Mouse (Mus musculus): ENCODE data around the gene Syt11. TPM values are rescaled to one million over a fixed set of nuclear protein-coding genes. Genes with fewer than 3 reads are reported as not detected.

Syt11 gene
- polyA plus RNA-seq, 1 experiment from 2014 or later, result 11.8 TPM

GRCm38 (mm10) chr3:88698051-88698450, 76.9 kb downstream of the Syt11 start:
- Histone ChIP-seq H3K4me3 (ENCODE audit: low read depth, low read length) (no peak overlapping the region), H3K9ac (ENCODE audit: low read depth, low read length) (no peak overlapping the region), H3K4me1 (ENCODE audit: control insufficient read depth, insufficient read depth, low read length) (peaks cover 2% of the 10 kb centered on the region; the same call in 1 of the 2 replicates), H3K9me3 (replicated peaks; ENCODE audit: control insufficient read depth, low read length) (no peaks in the 10 kb centered on the region), H3K4me2 (no peak overlapping the region), H3K27me3 (ENCODE audit: control insufficient read depth, insufficient read depth, low read length) (no peaks in the 10 kb centered on the region), H3K36me3 (ENCODE audit: control insufficient read depth, insufficient read depth, low read length) (peaks cover 51% of the 10 kb centered on the region), H3K27ac (ENCODE audit: low read depth, low read length) (no peak overlapping the region)
- 95% methylated on average over 1 of the region's 1 CpGs for WGBS (ENCODE audit: insufficient replicate concordance)
- ATAC-seq (replicated peaks; ENCODE audit: insufficient number of reproducible peaks, low FRiP score, low TSS enrichment), result no peak

GRCm38 (mm10) chr3:88695545-88695944, 79.4 kb downstream of the Syt11 start:
- H3K9ac ChIP-seq (ENCODE audit: low read depth, low read length), result no peak overlapping the region
- H3K4me3 ChIP-seq (ENCODE audit: low read depth, low read length), result no peak overlapping the region
- ATAC-seq (replicated peaks; ENCODE audit: insufficient number of reproducible peaks, low FRiP score, low TSS enrichment), result no peak
- no peaks in the 10 kb centered on the region for H3K27me3 ChIP-seq (ENCODE audit: control insufficient read depth, insufficient read depth, low read length)
- peaks cover under 1% of the 10 kb centered on the region; the same call in 1 of the 2 replicates for H3K4me1 ChIP-seq (ENCODE audit: control insufficient read depth, insufficient read depth, low read length)
- no peak overlapping the region for H3K4me2 ChIP-seq
- H3K36me3 ChIP-seq (ENCODE audit: control insufficient read depth, insufficient read depth, low read length), result peaks cover 55% of the 10 kb centered on the region
- no peak overlapping the region for H3K27ac ChIP-seq (ENCODE audit: low read depth, low read length)
- no peaks in the 10 kb centered on the region for H3K9me3 ChIP-seq (replicated peaks; ENCODE audit: control insufficient read depth, low read length)

Other genes with a start within 250 kb of the Syt11 start
- 16.5 and 16.9 TPM in 2 replicates for gene Mex3a, start 242.8 kb downstream of the Syt11 start, polyA plus RNA-seq (2014; fragmentation: Nextera tagmentation; extraction: Ambion mirVana)
- 0.21 TPM in 1 of 2 replicates, not detected in the other for gene Rab25, start 226.9 kb downstream of the Syt11 start, polyA plus RNA-seq (2014; fragmentation: Nextera tagmentation; extraction: Ambion mirVana)
- 86.9 and 110 TPM in 2 replicates for gene Lamtor2, start 222.1 kb downstream of the Syt11 start, polyA plus RNA-seq (2014; fragmentation: Nextera tagmentation; extraction: Ambion mirVana)
- gene Ubqln4, start 221.4 kb downstream of the Syt11 start, polyA plus RNA-seq (2014; fragmentation: Nextera tagmentation; extraction: Ambion mirVana), result 48.8 and 49.5 TPM in 2 replicates
- gene Ssr2, start 199.3 kb downstream of the Syt11 start, polyA plus RNA-seq (2014; fragmentation: Nextera tagmentation; extraction: Ambion mirVana), result 206 and 229 TPM in 2 replicates
- 91.4 and 102 TPM in 2 replicates for gene Arhgef2, start 169.2 kb downstream of the Syt11 start, polyA plus RNA-seq (2014; fragmentation: Nextera tagmentation; extraction: Ambion mirVana)
- not detected in 2 replicates for gene Rxfp4, start 122.0 kb downstream of the Syt11 start, polyA plus RNA-seq (2014; fragmentation: Nextera tagmentation; extraction: Ambion mirVana)
- 68.2 and 69.8 TPM in 2 replicates for gene Khdc4, start 89.4 kb downstream of the Syt11 start, polyA plus RNA-seq (2014; fragmentation: Nextera tagmentation; extraction: Ambion mirVana)
- 49.7 and 50.4 TPM in 2 replicates for gene Rit1, start 58.3 kb downstream of the Syt11 start, polyA plus RNA-seq (2014; fragmentation: Nextera tagmentation; extraction: Ambion mirVana)
- gene Gon4l, start 60.1 kb upstream of the Syt11 start, polyA plus RNA-seq (2014; fragmentation: Nextera tagmentation; extraction: Ambion mirVana), result 11.1 and 12.9 TPM in 2 replicates
- gene Msto1, start 138.8 kb upstream of the Syt11 start, polyA plus RNA-seq (2014; fragmentation: Nextera tagmentation; extraction: Ambion mirVana), result 56.9 and 67.0 TPM in 2 replicates
- gene Ash1l, start 175.5 kb upstream of the Syt11 start, polyA plus RNA-seq (2014; fragmentation: Nextera tagmentation; extraction: Ambion mirVana), result 14.1 and 18.0 TPM in 2 replicates
- gene Dap3, start 176.0 kb upstream of the Syt11 start, polyA plus RNA-seq (2014; fragmentation: Nextera tagmentation; extraction: Ambion mirVana), result 147 and 150 TPM in 2 replicates

All from heart, embryonic 11.5 days (tissue).